Mouse (Mus musculus) CD4-positive, CD25-positive, alpha-beta regulatory T cell, adult 4 months (primary cell): Measurements from ENCODE around the gene Mrps10. TPM values are rescaled to one million over a fixed set of nuclear protein-coding genes. Genes with fewer than 3 reads are reported as not detected.
"Not testable (repeated sequence)": the region's sequence is repeated elsewhere in the genome, so short reads cannot be mapped to it uniquely, and the experiment has no call there.

ENCODE experiments used
- ATAC-seq: one replicate; pipeline ENCODE4 v1.8.0; 2017
- polyA plus RNA-seq, 2 experiments: library from polyadenylated mRNA; unstranded; fragments of 100-300 nt; shearing (Covaris generic); gene quantifications; one replicate each; pipeline ENCODE4 v1.2.1; 2017

The Mrps10 gene
- polyA plus RNA-seq, 2 experiments from 2014 or later, result 29.1 to 37.6 TPM

GRCm38 (mm10) chr17:47383266-47383665, 14.6 kb downstream of the Mrps10 start:
- no peak for ATAC-seq

GRCm38 (mm10) chr17:47384064-47384463, 15.4 kb downstream of the Mrps10 start:
- no peak for ATAC-seq

GRCm38 (mm10) chr17:47385145-47385544, 16.5 kb downstream of the Mrps10 start, which contains the start of gene Guca1b:
TSS of gene Guca1b (plus strand) at chr17:47385393.
- ATAC-seq, result no peak

GRCm38 (mm10) chr17:47386649-47387048, 18.0 kb downstream of the Mrps10 start:
- no peak for ATAC-seq

- no peak for ATAC-seq
Observed at GRCm38 (mm10) chr17:47394223-47394869, 25.7 kb downstream of the Mrps10 start.

- peak; percentile 56 for ATAC-seq
Observed at GRCm38 (mm10) chr17:47395376-47395913, 26.8 kb downstream of the Mrps10 start.

- ATAC-seq, result no peak
Observed at GRCm38 (mm10) chr17:47399091-47399490, 30.4 kb downstream of the Mrps10 start.

GRCm38 (mm10) chr17:47400451-47400850, 31.8 kb downstream of the Mrps10 start, which contains the start of gene Guca1a:
TSS of gene Guca1a (minus strand) at chr17:47400584.
- ATAC-seq, result no peak

GRCm38 (mm10) chr17:47407717-47408557, 39.2 kb downstream of the Mrps10 start:
- ATAC-seq, result no peak

- peak; percentile 62 for ATAC-seq
Observed at GRCm38 (mm10) chr17:47408558-47408898, 39.8 kb downstream of the Mrps10 start.

- ATAC-seq, result peak; percentile 32
Observed at GRCm38 (mm10) chr17:47409897-47410861, 41.5 kb downstream of the Mrps10 start.

GRCm38 (mm10) chr17:47420195-47420594, 51.5 kb downstream of the Mrps10 start:
- no peak for ATAC-seq

GRCm38 (mm10) chr17:47421566-47421965, 52.9 kb downstream of the Mrps10 start:
- no peak for ATAC-seq

GRCm38 (mm10) chr17:47422616-47423015, 53.9 kb downstream of the Mrps10 start:
- not testable (repeated sequence) for ATAC-seq

- no peak for ATAC-seq
Observed at GRCm38 (mm10) chr17:47424186-47424585, 55.5 kb downstream of the Mrps10 start.

- ATAC-seq, result no peak
Observed at GRCm38 (mm10) chr17:47427316-47427715, 58.6 kb downstream of the Mrps10 start.

GRCm38 (mm10) chr17:47428831-47429304, 60.2 kb downstream of the Mrps10 start:
- ATAC-seq, result no peak

- no peak for ATAC-seq
Observed at GRCm38 (mm10) chr17:47430815-47431214, 62.1 kb downstream of the Mrps10 start.
